Mouse (Mus musculus) left cerebral cortex, postnatal 4 days (tissue): ENCODE measurements around the gene 1600014C10Rik. TPM values are rescaled to one million over a fixed set of nuclear protein-coding genes. Genes with fewer than 3 reads are reported as not detected.

Experiments
- total RNA-seq, 2 experiments: library from RNA; stranded (reverse); gene quantifications; 2 replicates each; pipeline ENCODE4 v1.2.3; 2021

The 1600014C10Rik gene
- total RNA-seq, 2 experiments from 2014 or later = 15.5 to 16.5 TPM

Other genes with a start within 250 kb of the 1600014C10Rik start
- 10 to 100 TPM; 39.7 to 45.7 TPM for gene Uri1, start 159.7 kb upstream of the 1600014C10Rik start, total RNA-seq
- gene Ccne1, start 75.7 kb upstream of the 1600014C10Rik start, total RNA-seq = 1 to 10 TPM; 8.7 to 8.8 TPM
- under 1 TPM; 0.38 to 0.44 TPM for gene Plekhf1, start 44.8 kb downstream of the 1600014C10Rik start, total RNA-seq
- 10 to 100 TPM; 43.3 to 44.2 TPM for gene Pop4, start 88.2 kb downstream of the 1600014C10Rik start, total RNA-seq